Mouse (Mus musculus) lung, adult 2 months (tissue): Measurements from ENCODE around the gene Foxn3.

Experiments used
- CTCF ChIP-seq: fragments of 200-500 bp; IDR thresholded peaks from 2 replicates; pipeline ENCODE4 v1.5.1; 2011; ENCODE audit warnings: mild to moderate bottlenecking, low read length, control low read depth; ENCODE audit not compliant: insufficient read depth
- POLR2A ChIP-seq: fragments of 200-500 bp; IDR thresholded peaks from 2 replicates; pipeline ENCODE4 v1.6.1; 2011; ENCODE audit warnings: low read depth, mild to moderate bottlenecking, control low read depth, low read length, borderline replicate concordance; ENCODE audit errors: extremely low read depth

GRCm38 (mm10) chr12:99558476-99558875 is 4.9 kb downstream of the Foxn3 start:
- TF ChIP-seq CTCF (no peak), POLR2A (no peak)
